Mouse (Mus musculus): ENCODE measurements around the gene Ccl4. TPM values are rescaled to one million over a fixed set of nuclear protein-coding genes. Genes with fewer than 3 reads are reported as not detected.

Gene Ccl4
- polyA plus RNA-seq, 1 experiment = not detected

GRCm38 (mm10) chr11:83654606-83655005 lies 7.8 kb upstream of the Ccl4 start:
- Histone ChIP-seq H3K27me3 (ENCODE audit: control insufficient read depth) (no peaks in the 10 kb centered on the region), H3K4me1 (ENCODE audit: control insufficient read depth) (no peaks in the 10 kb centered on the region), H3K36me3 (ENCODE audit: control insufficient read depth) (no peaks in the 10 kb centered on the region), H3K4me3 (replicated peaks) (no peak overlapping the region), H3K9me3 (ENCODE audit: control insufficient read depth, low read length) (no peaks in the 10 kb centered on the region)
- TF ChIP-seq GATA1 (IDR thresholded peaks at IDR 0.05; ENCODE audit: low read length) (no peak), TAL1 (IDR thresholded peaks at IDR 0.05; ENCODE audit: low read length) (no peak)

DNA sequence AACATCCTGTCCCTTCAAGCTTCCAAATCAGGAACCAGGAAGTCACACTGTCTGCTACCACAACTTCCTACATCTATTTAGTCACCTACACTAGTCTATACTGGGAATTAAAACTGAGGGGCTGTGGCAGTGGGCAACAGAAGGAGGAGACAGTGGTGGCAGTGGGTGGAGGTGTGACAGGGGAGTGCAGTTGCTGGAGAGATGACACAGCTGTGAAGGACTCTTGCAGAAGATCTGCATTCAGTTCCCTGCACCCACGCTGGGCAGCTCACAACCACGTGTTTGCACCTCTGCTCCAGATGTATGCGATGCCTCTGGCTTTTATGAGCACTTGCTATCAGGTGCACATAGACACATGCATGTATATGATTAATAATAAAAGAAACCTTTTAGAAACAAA lies 4.9 kb upstream of the Ccl4 start:
- H3K9me3 ChIP-seq (ENCODE audit: control insufficient read depth, low read length) = no peaks in the 10 kb centered on the region
- no peaks in the 10 kb centered on the region for H3K27me3 ChIP-seq (ENCODE audit: control insufficient read depth)
- no peaks in the 10 kb centered on the region for H3K4me1 ChIP-seq (ENCODE audit: control insufficient read depth)
- no peak overlapping the region for H3K4me3 ChIP-seq (replicated peaks)
- H3K36me3 ChIP-seq (ENCODE audit: control insufficient read depth) = no peaks in the 10 kb centered on the region
- no peak for TF ChIP-seq GATA1 (IDR thresholded peaks at IDR 0.05; ENCODE audit: low read length)
- no peak for TF ChIP-seq TAL1 (IDR thresholded peaks at IDR 0.05; ENCODE audit: low read length)

GRCm38 (mm10) chr11:83658797-83659196 lies 3.6 kb upstream of the Ccl4 start:
- Histone ChIP-seq H3K9me3 (ENCODE audit: control insufficient read depth, low read length) (no peaks in the 10 kb centered on the region), H3K4me1 (ENCODE audit: control insufficient read depth) (no peaks in the 10 kb centered on the region), H3K36me3 (ENCODE audit: control insufficient read depth) (no peaks in the 10 kb centered on the region), H3K4me3 (replicated peaks) (no peak overlapping the region), H3K27me3 (ENCODE audit: control insufficient read depth) (no peaks in the 10 kb centered on the region)
- TF ChIP-seq GATA1 (IDR thresholded peaks at IDR 0.05; ENCODE audit: low read length) = no peak
- TF ChIP-seq TAL1 (IDR thresholded peaks at IDR 0.05; ENCODE audit: low read length) = no peak

GRCm38 (mm10) chr11:83663532-83663931 lies 1.1 kb downstream of the Ccl4 start:
- H3K27me3 ChIP-seq (ENCODE audit: control insufficient read depth) = no peaks in the 10 kb centered on the region
- TF ChIP-seq TAL1 (IDR thresholded peaks at IDR 0.05; ENCODE audit: low read length) (no peak), GATA1 (IDR thresholded peaks at IDR 0.05; ENCODE audit: low read length) (no peak)
- H3K4me1 ChIP-seq (ENCODE audit: control insufficient read depth) = no peaks in the 10 kb centered on the region
- H3K9me3 ChIP-seq (ENCODE audit: control insufficient read depth, low read length) = no peaks in the 10 kb centered on the region
- no peaks in the 10 kb centered on the region for H3K36me3 ChIP-seq (ENCODE audit: control insufficient read depth)
- no peak overlapping the region for H3K4me3 ChIP-seq (replicated peaks)

DNA sequence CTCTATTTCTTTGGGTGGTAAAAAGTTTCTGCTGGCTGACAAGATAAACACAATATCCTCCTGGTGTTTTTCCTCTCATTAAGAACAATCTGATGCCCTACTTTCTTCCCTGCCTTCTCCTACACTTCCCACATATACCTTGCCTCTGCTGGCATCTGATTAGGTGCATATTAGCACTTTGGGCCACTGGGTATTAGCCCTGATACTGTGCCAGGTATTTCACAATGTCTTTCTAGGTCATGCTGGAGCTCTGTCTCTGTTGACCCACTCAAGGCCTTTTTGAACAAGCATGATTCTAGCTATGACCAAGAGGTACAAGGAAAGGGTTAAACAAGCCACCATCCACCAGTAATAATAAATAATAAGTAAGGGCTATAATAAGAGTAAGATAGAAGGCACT lies 9.4 kb downstream of the Ccl4 start:
- Histone ChIP-seq H3K4me3 (replicated peaks) (no peak overlapping the region), H3K27me3 (ENCODE audit: control insufficient read depth) (no peaks in the 10 kb centered on the region)

GRCm38 (mm10) chr11:83675665-83676064 lies 13.3 kb downstream of the Ccl4 start:
- no peaks in the 10 kb centered on the region for H3K27me3 ChIP-seq (ENCODE audit: control insufficient read depth)
- TF ChIP-seq TAL1 (IDR thresholded peaks at IDR 0.05; ENCODE audit: low read length) = no peak
- TF ChIP-seq GATA1 (IDR thresholded peaks at IDR 0.05; ENCODE audit: low read length) = no peak

More for the DNA sequence above, 9.4 kb downstream of the Ccl4 start:
- Histone ChIP-seq H3K9me3 (ENCODE audit: control insufficient read depth, low read length) (no peaks in the 10 kb centered on the region), H3K36me3 (ENCODE audit: control insufficient read depth) (no peaks in the 10 kb centered on the region), H3K4me1 (ENCODE audit: control insufficient read depth) (no peaks in the 10 kb centered on the region)
- no peak for TF ChIP-seq GATA1 (IDR thresholded peaks at IDR 0.05; ENCODE audit: low read length)
- TF ChIP-seq TAL1 (IDR thresholded peaks at IDR 0.05; ENCODE audit: low read length) = no peak

DNA sequence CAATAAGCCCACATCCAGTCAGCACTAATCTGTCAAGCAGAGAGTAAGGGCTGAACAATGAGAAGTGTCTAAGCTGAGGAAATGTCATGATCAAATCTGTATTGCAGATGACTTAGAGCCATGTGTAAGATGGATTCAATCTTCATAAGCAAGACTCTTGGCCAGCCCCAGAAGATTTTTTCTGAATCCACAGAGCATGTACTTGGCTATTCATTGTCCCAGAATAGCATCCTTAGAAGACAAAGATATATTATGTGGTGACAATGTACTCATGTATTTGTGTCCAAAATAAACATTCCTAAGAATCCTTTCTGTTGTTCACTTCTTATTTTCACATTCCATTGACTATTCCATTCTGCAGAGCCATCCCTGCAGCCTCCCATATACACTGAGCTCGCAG lies 27.5 kb downstream of the Ccl4 start:
- no peaks in the 10 kb centered on the region for H3K27me3 ChIP-seq (ENCODE audit: control insufficient read depth)
- no peaks in the 10 kb centered on the region for H3K4me1 ChIP-seq (ENCODE audit: control insufficient read depth)
- no peak for TF ChIP-seq TAL1 (IDR thresholded peaks at IDR 0.05; ENCODE audit: low read length)
- no peak for TF ChIP-seq GATA1 (IDR thresholded peaks at IDR 0.05; ENCODE audit: low read length)
- H3K4me3 ChIP-seq (replicated peaks) = no peak overlapping the region
- H3K9me3 ChIP-seq (ENCODE audit: control insufficient read depth, low read length) = no peaks in the 10 kb centered on the region
- H3K36me3 ChIP-seq (ENCODE audit: control insufficient read depth) = no peaks in the 10 kb centered on the region

More at GRCm38 (mm10) chr11:83675665-83676064, 13.3 kb downstream of the Ccl4 start:
- Histone ChIP-seq H3K9me3 (ENCODE audit: control insufficient read depth, low read length) (no peaks in the 10 kb centered on the region), H3K36me3 (ENCODE audit: control insufficient read depth) (no peaks in the 10 kb centered on the region), H3K4me3 (replicated peaks) (no peak overlapping the region), H3K4me1 (ENCODE audit: control insufficient read depth) (no peaks in the 10 kb centered on the region)

- no peak overlapping the region for H3K4me3 ChIP-seq (replicated peaks)
- H3K9me3 ChIP-seq (ENCODE audit: control insufficient read depth, low read length) = no peaks in the 10 kb centered on the region
- no peaks in the 10 kb centered on the region for H3K4me1 ChIP-seq (ENCODE audit: control insufficient read depth)
- no peaks in the 10 kb centered on the region for H3K36me3 ChIP-seq (ENCODE audit: control insufficient read depth)
- no peaks in the 10 kb centered on the region for H3K27me3 ChIP-seq (ENCODE audit: control insufficient read depth)
- TF ChIP-seq TAL1 (IDR thresholded peaks at IDR 0.05; ENCODE audit: low read length) (no peak), GATA1 (IDR thresholded peaks at IDR 0.05; ENCODE audit: low read length) (no peak)
Observed at GRCm38 (mm10) chr11:83692008-83692407, 29.6 kb downstream of the Ccl4 start.

GRCm38 (mm10) chr11:83703705-83704104 lies 41.3 kb downstream of the Ccl4 start, which contains the start of gene Wfdc17:
Gene Wfdc17, plus strand, starts transcription at chr11:83703991.
- Histone ChIP-seq H3K36me3 (ENCODE audit: control insufficient read depth) (no peaks in the 10 kb centered on the region), H3K4me1 (ENCODE audit: control insufficient read depth) (no peaks in the 10 kb centered on the region), H3K4me3 (replicated peaks) (no peak within 1 kb of the TSS), H3K27me3 (ENCODE audit: control insufficient read depth) (no peaks in the 10 kb centered on the region), H3K9me3 (ENCODE audit: control insufficient read depth, low read length) (no peaks in the 10 kb centered on the region)
- TF ChIP-seq GATA1 (IDR thresholded peaks at IDR 0.05; ENCODE audit: low read length) (no peak), TAL1 (IDR thresholded peaks at IDR 0.05; ENCODE audit: low read length) (no peak)

GRCm38 (mm10) chr11:83708715-83709114 lies 46.3 kb downstream of the Ccl4 start, which contains the start of gene Wfdc18:
Gene Wfdc18, plus strand, starts transcription at chr11:83709015.
- TF ChIP-seq GATA1 (IDR thresholded peaks at IDR 0.05; ENCODE audit: low read length) (no peak), TAL1 (IDR thresholded peaks at IDR 0.05; ENCODE audit: low read length) (no peak)
- no peaks in the 10 kb centered on the region for H3K9me3 ChIP-seq (ENCODE audit: control insufficient read depth, low read length)
- H3K36me3 ChIP-seq (ENCODE audit: control insufficient read depth) = no peaks in the 10 kb centered on the region
- no peaks in the 10 kb centered on the region for H3K4me1 ChIP-seq (ENCODE audit: control insufficient read depth)
- H3K4me3 ChIP-seq (replicated peaks) = no peak within 1 kb of the TSS
- no peaks in the 10 kb centered on the region for H3K27me3 ChIP-seq (ENCODE audit: control insufficient read depth)

Data from erythroblast, embryonic 14.5 days (primary cell).